Mouse (Mus musculus) hindbrain, postnatal 0 days (tissue): Measurements from ENCODE around the gene Psmd5. TPM values are rescaled to one million over a fixed set of nuclear protein-coding genes. Genes with fewer than 3 reads are reported as not detected.
A peak's percentile ranks its signal among the peaks of the same experiment; 100 is the strongest.

Experiments used
- ATAC-seq: fragments of 200-750 bp; cut with Nextera tagmentation; 2 replicates; pipeline ENCODE4 v1.8.0; 2017; ENCODE audit warnings: mild to moderate bottlenecking, moderate TSS enrichment, moderate library complexity
- DNase-seq: peaks from one replicate; pipeline ENCODE4 v3.0.0-alpha.2; 2015; ENCODE audit warnings: low spot score
- H3K27ac ChIP-seq: fragments of 300-500 bp; sonication (generic); 2 replicates; pipeline ENCODE4 v1.5.1; 2014; ENCODE audit warnings: mild to moderate bottlenecking
- H3K27me3 ChIP-seq: fragments of 300-500 bp; sonication (generic); 2 replicates; pipeline ENCODE4 v1.6.1; 2014; ENCODE audit warnings: low read length, mixed read lengths; ENCODE audit not compliant: insufficient read depth
- H3K36me3 ChIP-seq: fragments of 300-500 bp; sonication (generic); 2 replicates; pipeline ENCODE4 v1.6.1; 2014; ENCODE audit warnings: low read length, mixed read lengths; ENCODE audit not compliant: insufficient read depth
- H3K4me1 ChIP-seq: fragments of 300-500 bp; sonication (generic); 2 replicates; pipeline ENCODE4 v1.6.1; 2014; ENCODE audit warnings: antibody characterized with exemption, low read length, mixed read lengths; ENCODE audit not compliant: insufficient read depth
- H3K4me2 ChIP-seq: fragments of 300-500 bp; sonication (generic); 2 replicates; pipeline ENCODE4 v1.6.1; 2014; ENCODE audit warnings: low read depth, mild to moderate bottlenecking, low read length, moderate library complexity, mixed read lengths
- H3K4me3 ChIP-seq: fragments of 300-500 bp; sonication (generic); 2 replicates; pipeline ENCODE4 v1.5.1; 2014; ENCODE audit warnings: low read length
- H3K9ac ChIP-seq: fragments of 300-500 bp; sonication (generic); replicated peaks from 2 replicates; pipeline ENCODE4 v1.6.1; 2014; ENCODE audit warnings: mild to moderate bottlenecking, low read length, moderate library complexity, mixed read lengths
- H3K9me3 ChIP-seq: fragments of 300-500 bp; sonication (generic); 2 replicates; pipeline ENCODE4 v1.6.1; 2016; ENCODE audit warnings: low read length, mixed read lengths
- CTCF ChIP-seq: IDR thresholded peaks from 2 replicates; pipeline ENCODE4 v1.5.1; 2016; ENCODE audit warnings: antibody characterized with exemption, control low read depth, low read depth
- WGBS: fragments of 180-500 bp; shearing (Covaris S2); extraction: QIAGEN DNeasy Blood & Tissue Kit; methylation state at CpG from one replicate; pipeline ENCODE4 v1.1.7; 2014; 5-methylcytosine and 5-hydroxymethylcytosine counted together
- polyA plus RNA-seq: library from polyadenylated mRNA; unstranded; fragments of >200 nt; fragmentation: Nextera tagmentation; extraction: Ambion mirVana; gene quantifications from 2 replicates; pipeline ENCODE4 v1.2.1, GENCODE M21; 2015
- total RNA-seq: library from RNA; depleted of rRNA; stranded (reverse); fragments of >200 nt; gene quantifications from 2 replicates; pipeline ENCODE4 v1.2.3, GENCODE M21; 2014; rRNA removed

Gene Psmd5
- total RNA-seq (37.6 and 39.4 TPM in 2 replicates), polyA plus RNA-seq (74.6 and 80.0 TPM in 2 replicates)

DNA sequence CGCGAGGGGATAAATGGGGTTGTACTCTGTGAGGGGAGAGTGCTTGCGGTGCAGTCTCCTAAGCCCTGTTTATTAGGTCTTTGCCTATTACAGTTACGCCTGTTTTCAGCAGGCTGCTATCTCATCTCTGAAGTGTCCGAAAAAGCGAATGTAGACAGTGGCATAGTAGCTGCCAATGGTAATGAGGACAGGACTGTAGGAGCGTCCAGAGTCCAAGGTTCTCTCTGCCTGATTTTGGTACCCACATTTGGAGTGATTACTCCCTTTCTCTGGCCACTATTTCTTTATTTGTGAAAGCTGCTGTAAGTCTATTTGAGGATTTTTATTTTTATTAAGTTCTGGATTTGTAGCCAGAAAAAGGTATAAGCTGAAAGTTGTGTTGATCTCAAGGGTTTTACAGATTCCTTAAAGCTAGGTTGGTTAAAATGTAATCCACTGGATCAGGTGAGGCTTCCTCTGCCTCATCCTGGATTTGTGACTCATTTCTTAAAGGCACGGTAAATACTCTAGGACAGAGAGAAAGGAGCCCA lies at the start of gene Psmd5:
Psmd5 (minus strand) TSS at position 153 of the 530 bp plus-strand sequence.
- Histone ChIP-seq H3K4me2 (peak within 1 kb of the TSS; percentile 31), H3K27me3 (no peaks in the 10 kb centered on the region), H3K27ac (no peak within 1 kb of the TSS), H3K9ac (no peak within 1 kb of the TSS), H3K4me1 (no peaks in the 10 kb centered on the region), H3K36me3 (no peaks in the 10 kb centered on the region), H3K4me3 (no peak within 1 kb of the TSS), H3K9me3 (no peaks in the 10 kb centered on the region)
- no peak for TF ChIP-seq CTCF
- no peak for ATAC-seq
- 21% methylated on average over 8 of the region's 8 CpGs for WGBS
- DNase-seq: no peak

DNA sequence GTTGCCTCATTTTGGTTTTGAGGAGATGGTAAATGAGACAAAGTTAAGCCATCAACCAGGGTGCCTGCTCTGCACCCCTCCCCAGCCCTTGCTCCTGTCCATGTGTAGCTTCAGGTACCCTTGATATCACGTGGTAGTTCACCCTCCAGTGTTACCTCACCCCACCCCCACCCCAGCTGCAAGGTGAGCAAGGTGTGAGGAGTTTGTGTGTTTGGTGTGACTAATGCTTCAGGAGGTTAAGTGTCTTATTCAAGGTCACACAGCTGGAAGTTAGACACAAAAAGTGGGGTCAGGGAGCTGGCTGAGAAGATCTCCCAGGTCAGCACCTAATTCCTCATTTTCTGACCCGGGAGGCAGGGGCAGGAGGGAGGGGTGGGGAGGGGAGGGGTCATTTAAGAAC lies 48.0 kb upstream of the Psmd5 start:
- H3K4me1 ChIP-seq: no peaks in the 10 kb centered on the region
- no peak overlapping the region for H3K4me2 ChIP-seq
- no peak for TF ChIP-seq CTCF
- H3K27me3 ChIP-seq: no peaks in the 10 kb centered on the region
- H3K9me3 ChIP-seq: no peaks in the 10 kb centered on the region
- no peak overlapping the region for H3K4me3 ChIP-seq
- no peak for ATAC-seq
- no peak for DNase-seq
- WGBS: 40% methylated on average over 2 of the region's 2 CpGs
- H3K36me3 ChIP-seq: no peaks in the 10 kb centered on the region
- no peak overlapping the region for H3K9ac ChIP-seq
- H3K27ac ChIP-seq: no peak overlapping the region

DNA sequence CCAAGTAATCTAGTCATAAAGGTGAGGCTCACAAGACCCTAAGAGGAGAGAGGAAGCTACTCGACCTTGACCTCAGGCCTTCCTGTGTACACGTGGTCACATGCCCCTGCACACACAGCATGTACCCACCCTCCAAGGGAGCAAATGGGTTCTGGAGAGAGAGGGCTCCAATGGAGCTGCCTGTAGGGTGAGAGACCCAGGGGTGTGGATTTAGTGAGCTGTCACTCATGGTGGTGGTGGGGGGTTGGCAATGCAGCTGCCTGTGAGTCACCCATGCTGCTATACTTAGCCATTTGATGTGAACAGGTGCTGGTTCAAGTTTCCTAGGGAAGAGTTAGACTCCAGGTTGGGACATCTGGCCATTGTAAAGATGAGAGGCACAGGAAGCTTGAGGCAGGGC lies 45.4 kb upstream of the Psmd5 start:
- Histone ChIP-seq H3K9ac (no peak overlapping the region), H3K27me3 (no peaks in the 10 kb centered on the region), H3K4me2 (no peak overlapping the region), H3K9me3 (no peaks in the 10 kb centered on the region), H3K4me3 (no peak overlapping the region), H3K36me3 (no peaks in the 10 kb centered on the region), H3K27ac (no peak overlapping the region), H3K4me1 (no peaks in the 10 kb centered on the region)
- no peak for TF ChIP-seq CTCF
- DNase-seq (no peak), ATAC-seq (no peak)
- WGBS: 46% methylated on average over 2 of the region's 2 CpGs

GRCm38 (mm10) chr2:34915103-34915502 lies 40.3 kb upstream of the Psmd5 start:
- H3K4me1 ChIP-seq: 0 out of 2 replicates have a peak, but pooled peaks cover 7% of the 10 kb centered on the region
- no peak overlapping the region for H3K27ac ChIP-seq
- no peaks in the 10 kb centered on the region for H3K9me3 ChIP-seq
- WGBS: 55% methylated on average over 2 of the region's 2 CpGs
- H3K4me3 ChIP-seq: no peak overlapping the region
- no peaks in the 10 kb centered on the region for H3K36me3 ChIP-seq
- TF ChIP-seq CTCF: no peak
- no peaks in the 10 kb centered on the region for H3K27me3 ChIP-seq
- no peak for ATAC-seq
- no peak overlapping the region for H3K9ac ChIP-seq
- DNase-seq: no peak
- H3K4me2 ChIP-seq: no peak overlapping the region

DNA sequence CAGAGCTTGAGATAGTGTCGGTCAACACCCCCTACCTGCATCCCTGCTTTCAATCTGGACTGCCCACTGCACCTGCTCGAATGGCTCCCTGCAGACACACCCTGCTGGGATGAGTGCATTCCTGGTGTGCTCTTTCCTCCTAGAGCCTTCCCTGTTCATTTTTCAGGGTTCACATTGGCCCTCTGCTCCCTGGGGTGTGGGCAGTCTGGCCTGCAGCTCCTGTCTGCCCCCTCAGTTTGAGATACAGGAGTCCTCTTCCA lies 40.0 kb upstream of the Psmd5 start:
- WGBS: 21% methylated on average over 2 of the region's 2 CpGs
- no peak for DNase-seq
- Histone ChIP-seq H3K9me3 (no peaks in the 10 kb centered on the region), H3K27ac (no peak overlapping the region), H3K9ac (no peak overlapping the region), H3K4me1 (0 out of 2 replicates have a peak, but pooled peaks cover 7% of the 10 kb centered on the region), H3K4me2 (peak overlapping the region; percentile 92), H3K27me3 (no peaks in the 10 kb centered on the region), H3K4me3 (no peak overlapping the region), H3K36me3 (no peaks in the 10 kb centered on the region)
- TF ChIP-seq CTCF: no peak
- no peak; the same call in 1 of the 2 replicates for ATAC-seq

DNA sequence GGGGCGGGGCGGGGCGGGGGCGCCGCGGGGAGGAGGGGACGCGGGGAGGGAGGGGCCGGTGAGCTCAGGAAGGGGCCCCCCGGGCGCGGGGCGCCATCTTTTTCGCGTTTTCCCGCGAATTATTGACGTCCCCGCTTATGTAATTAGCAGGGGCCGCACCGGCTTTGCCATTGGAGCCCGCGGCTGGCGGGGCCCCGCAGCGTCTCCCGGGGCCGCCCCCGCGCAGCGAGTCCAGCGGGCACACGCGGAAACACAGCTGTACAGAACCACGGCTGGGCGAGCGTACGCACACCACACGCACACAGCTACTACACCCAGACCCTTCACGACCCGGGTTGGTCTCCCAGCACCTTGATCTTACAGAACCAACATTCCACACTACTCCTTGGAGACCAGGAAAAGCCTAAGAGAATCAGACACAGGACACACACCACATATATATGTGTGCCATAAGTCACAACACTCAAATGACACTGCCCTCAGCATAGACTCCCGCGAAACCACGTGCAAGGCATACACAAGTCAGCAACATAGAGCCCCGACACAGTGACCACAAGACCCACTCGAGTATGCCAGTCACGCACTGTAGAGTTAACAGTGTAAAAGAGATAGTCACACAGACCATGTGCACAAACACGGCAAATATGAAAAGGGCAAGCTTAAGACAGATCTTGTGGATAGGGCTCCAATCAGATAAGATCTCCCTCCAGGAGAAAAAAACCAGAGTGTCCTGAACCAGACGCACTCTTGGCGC lies 39.5 kb upstream of the Psmd5 start:
- 0 out of 2 replicates have a peak, but pooled peaks cover 7% of the 10 kb centered on the region for H3K4me1 ChIP-seq
- ATAC-seq (peak; percentile 68), DNase-seq (peak; percentile 64)
- no peaks in the 10 kb centered on the region for H3K36me3 ChIP-seq
- no peaks in the 10 kb centered on the region for H3K9me3 ChIP-seq
- H3K27ac ChIP-seq: no peak overlapping the region
- peak overlapping the region; percentile 60 for H3K4me3 ChIP-seq
- no peaks in the 10 kb centered on the region for H3K27me3 ChIP-seq
- peak overlapping the region; percentile 92 for H3K4me2 ChIP-seq
- WGBS: 3% methylated on average over 37 of the region's 50 CpGs
- H3K9ac ChIP-seq: peak overlapping the region; percentile 57
- no peak for TF ChIP-seq CTCF
